Mouse (Mus musculus): Measurements from ENCODE around the gene 9530053A07Rik. TPM values are rescaled to one million over a fixed set of nuclear protein-coding genes. Genes with fewer than 3 reads are reported as not detected.

The 9530053A07Rik gene
- polyA plus RNA-seq, 1 experiment from 2014 or later: not detected

- ATAC-seq (ENCODE audit: low FRiP score, low TSS enrichment): no peak
- WGBS: 84% methylated on average over 6 of the region's 6 CpGs
- Histone ChIP-seq H3K9ac (ENCODE audit: low read depth, low read length) (no peak overlapping the region), H3K36me3 (ENCODE audit: control insufficient read depth, insufficient read depth, low read length) (no peaks in the 10 kb centered on the region), H3K27ac (ENCODE audit: low read depth, low read length) (no peak overlapping the region), H3K4me3 (ENCODE audit: low read length) (no peak overlapping the region), H3K27me3 (ENCODE audit: control insufficient read depth, insufficient read depth, low read length) (no peaks in the 10 kb centered on the region), H3K4me1 (ENCODE audit: control insufficient read depth, insufficient read depth, low read length) (peaks cover under 1% of the 10 kb centered on the region; the same call in 1 of the 2 replicates), H3K9me3 (ENCODE audit: control insufficient read depth, low read length) (no peaks in the 10 kb centered on the region), H3K4me2 (replicated peaks; ENCODE audit: low read depth, low read length) (no peak overlapping the region)
Measured at GRCm38 (mm10) chr7:28165406-28165805, 36.1 kb downstream of the 9530053A07Rik start.

GRCm38 (mm10) chr7:28168320-28169115 is 39.3 kb downstream of the 9530053A07Rik start:
- Histone ChIP-seq H3K4me1 (ENCODE audit: control insufficient read depth, insufficient read depth, low read length) (peaks cover 11% of the 10 kb centered on the region), H3K4me2 (replicated peaks; ENCODE audit: low read depth, low read length) (peak overlapping the region; percentile 88), H3K9ac (ENCODE audit: low read depth, low read length) (peak overlapping the region; percentile 91), H3K36me3 (ENCODE audit: control insufficient read depth, insufficient read depth, low read length) (no peaks in the 10 kb centered on the region), H3K27ac (ENCODE audit: low read depth, low read length) (peak overlapping the region; percentile 88), H3K9me3 (ENCODE audit: control insufficient read depth, low read length) (no peaks in the 10 kb centered on the region), H3K4me3 (ENCODE audit: low read length) (peak overlapping the region; percentile 88), H3K27me3 (ENCODE audit: control insufficient read depth, insufficient read depth, low read length) (no peaks in the 10 kb centered on the region)
- WGBS: 9% methylated on average over 9 of the region's 9 CpGs
- ATAC-seq (ENCODE audit: low FRiP score, low TSS enrichment): no peak

- peaks cover 5% of the 10 kb centered on the region; the same call in 1 of the 2 replicates for H3K36me3 ChIP-seq (ENCODE audit: control insufficient read depth, insufficient read depth, low read length)
- peaks cover 11% of the 10 kb centered on the region for H3K4me1 ChIP-seq (ENCODE audit: control insufficient read depth, insufficient read depth, low read length)
- no peaks in the 10 kb centered on the region for H3K9me3 ChIP-seq (ENCODE audit: control insufficient read depth, low read length)
- peak within 1 kb of the TSS; percentile 88 for H3K4me3 ChIP-seq (ENCODE audit: low read length)
- WGBS: under 1% methylated on average over 79 of the region's 80 CpGs
- H3K4me2 ChIP-seq (replicated peaks; ENCODE audit: low read depth, low read length): peak within 1 kb of the TSS; percentile 88
- peak within 1 kb of the TSS; percentile 91 for H3K9ac ChIP-seq (ENCODE audit: low read depth, low read length)
- peak within 1 kb of the TSS; percentile 88 for H3K27ac ChIP-seq (ENCODE audit: low read depth, low read length)
- no peaks in the 10 kb centered on the region for H3K27me3 ChIP-seq (ENCODE audit: control insufficient read depth, insufficient read depth, low read length)
- ATAC-seq (ENCODE audit: low FRiP score, low TSS enrichment): peak; percentile 91
Measured at GRCm38 (mm10) chr7:28169489-28170422, 40.5 kb downstream of the 9530053A07Rik start, which contains the start of gene Fbl. TSS of gene Fbl (plus strand) at chr7:28169710.

GRCm38 (mm10) chr7:28175358-28175757 is 46.1 kb downstream of the 9530053A07Rik start:
- no peak overlapping the region for H3K9ac ChIP-seq (ENCODE audit: low read depth, low read length)
- no peak overlapping the region for H3K4me3 ChIP-seq (ENCODE audit: low read length)
- peaks cover 11% of the 10 kb centered on the region for H3K4me1 ChIP-seq (ENCODE audit: control insufficient read depth, insufficient read depth, low read length)
- no peak overlapping the region for H3K27ac ChIP-seq (ENCODE audit: low read depth, low read length)
- ATAC-seq (ENCODE audit: low FRiP score, low TSS enrichment): no peak
- no peak overlapping the region for H3K4me2 ChIP-seq (replicated peaks; ENCODE audit: low read depth, low read length)
- H3K36me3 ChIP-seq (ENCODE audit: control insufficient read depth, insufficient read depth, low read length): peaks cover 43% of the 10 kb centered on the region
- 85% methylated on average over 4 of the region's 4 CpGs for WGBS
- no peaks in the 10 kb centered on the region for H3K27me3 ChIP-seq (ENCODE audit: control insufficient read depth, insufficient read depth, low read length)
- no peaks in the 10 kb centered on the region for H3K9me3 ChIP-seq (ENCODE audit: control insufficient read depth, low read length)

GRCm38 (mm10) chr7:28179228-28179627 is 50.0 kb downstream of the 9530053A07Rik start, which contains the start of gene Dyrk1b:
TSS of gene Dyrk1b (plus strand) at chr7:28179469.
- WGBS: under 1% methylated on average over 25 of the region's 25 CpGs
- Histone ChIP-seq H3K4me2 (replicated peaks; ENCODE audit: low read depth, low read length) (peak within 1 kb of the TSS; percentile 91), H3K27me3 (ENCODE audit: control insufficient read depth, insufficient read depth, low read length) (no peaks in the 10 kb centered on the region), H3K4me1 (ENCODE audit: control insufficient read depth, insufficient read depth, low read length) (0 out of 2 replicates have a peak, but pooled peaks cover 6% of the 10 kb centered on the region), H3K36me3 (ENCODE audit: control insufficient read depth, insufficient read depth, low read length) (peaks cover 74% of the 10 kb centered on the region), H3K27ac (ENCODE audit: low read depth, low read length) (peak within 1 kb of the TSS; percentile 93), H3K9me3 (ENCODE audit: control insufficient read depth, low read length) (no peaks in the 10 kb centered on the region), H3K9ac (ENCODE audit: low read depth, low read length) (peak within 1 kb of the TSS; percentile 93), H3K4me3 (ENCODE audit: low read length) (peak within 1 kb of the TSS; percentile 89)
- peak; percentile 90 for ATAC-seq (ENCODE audit: low FRiP score, low TSS enrichment)

- Histone ChIP-seq H3K4me2 (replicated peaks; ENCODE audit: low read depth, low read length) (peak overlapping the region; percentile 91), H3K9ac (ENCODE audit: low read depth, low read length) (peak overlapping the region; percentile 93), H3K4me3 (ENCODE audit: low read length) (peak overlapping the region; percentile 89), H3K27me3 (ENCODE audit: control insufficient read depth, insufficient read depth, low read length) (no peaks in the 10 kb centered on the region), H3K9me3 (ENCODE audit: control insufficient read depth, low read length) (no peaks in the 10 kb centered on the region), H3K4me1 (ENCODE audit: control insufficient read depth, insufficient read depth, low read length) (0 out of 2 replicates have a peak, but pooled peaks cover 6% of the 10 kb centered on the region), H3K36me3 (ENCODE audit: control insufficient read depth, insufficient read depth, low read length) (peaks cover 76% of the 10 kb centered on the region), H3K27ac (ENCODE audit: low read depth, low read length) (peak overlapping the region; percentile 93)
- WGBS: 2% methylated on average over 36 of the region's 56 CpGs
- ATAC-seq (ENCODE audit: low FRiP score, low TSS enrichment): peak; percentile 96
Measured at GRCm38 (mm10) chr7:28179741-28180377, 50.6 kb downstream of the 9530053A07Rik start.

- Histone ChIP-seq H3K9me3 (ENCODE audit: control insufficient read depth, low read length) (no peaks in the 10 kb centered on the region), H3K4me3 (ENCODE audit: low read length) (peak overlapping the region; percentile 89), H3K9ac (ENCODE audit: low read depth, low read length) (peak overlapping the region; percentile 93; the same call in 1 of the 2 replicates), H3K36me3 (ENCODE audit: control insufficient read depth, insufficient read depth, low read length) (peaks cover 76% of the 10 kb centered on the region), H3K27me3 (ENCODE audit: control insufficient read depth, insufficient read depth, low read length) (no peaks in the 10 kb centered on the region), H3K4me1 (ENCODE audit: control insufficient read depth, insufficient read depth, low read length) (0 out of 2 replicates have a peak, but pooled peaks cover 6% of the 10 kb centered on the region), H3K27ac (ENCODE audit: low read depth, low read length) (no peak overlapping the region), H3K4me2 (replicated peaks; ENCODE audit: low read depth, low read length) (peak overlapping the region; percentile 91)
- 70% methylated on average over 5 of the region's 5 CpGs for WGBS
- no peak for ATAC-seq (ENCODE audit: low FRiP score, low TSS enrichment)
Measured at GRCm38 (mm10) chr7:28180890-28181289, 51.6 kb downstream of the 9530053A07Rik start.

GRCm38 (mm10) chr7:28181376-28181775 is 52.1 kb downstream of the 9530053A07Rik start:
- H3K9ac ChIP-seq (ENCODE audit: low read depth, low read length): peak overlapping the region; percentile 93; the same call in 1 of the 2 replicates
- H3K4me1 ChIP-seq (ENCODE audit: control insufficient read depth, insufficient read depth, low read length): 0 out of 2 replicates have a peak, but pooled peaks cover 6% of the 10 kb centered on the region
- no peak for ATAC-seq (ENCODE audit: low FRiP score, low TSS enrichment)
- no peak overlapping the region; the same call in 1 of the 2 replicates for H3K4me3 ChIP-seq (ENCODE audit: low read length)
- H3K27me3 ChIP-seq (ENCODE audit: control insufficient read depth, insufficient read depth, low read length): no peaks in the 10 kb centered on the region
- peaks cover 76% of the 10 kb centered on the region for H3K36me3 ChIP-seq (ENCODE audit: control insufficient read depth, insufficient read depth, low read length)
- peak overlapping the region; percentile 91; the same call in 1 of the 2 replicates for H3K4me2 ChIP-seq (replicated peaks; ENCODE audit: low read depth, low read length)
- 96% methylated on average over 12 of the region's 12 CpGs for WGBS
- H3K27ac ChIP-seq (ENCODE audit: low read depth, low read length): no peak overlapping the region
- no peaks in the 10 kb centered on the region for H3K9me3 ChIP-seq (ENCODE audit: control insufficient read depth, low read length)

All from kidney, embryonic 14.5 days (tissue).